Mouse (Mus musculus) spleen, postnatal 10 days (tissue): ENCODE data around the gene Fcgr1.
A peak's percentile ranks its signal among the peaks of the same experiment; 100 is the strongest.
"Not testable (repeated sequence)": the region's sequence is repeated elsewhere in the genome, so short reads cannot be mapped to it uniquely, and the experiment has no call there.

Source experiments
- DNase-seq, 2 experiments: peaks; one replicate each; pipeline ENCODE4 v3.0.0; 2021 to 2022; ENCODE audit warnings: low spot score in 2 of 2

The Fcgr1 gene

DNA sequence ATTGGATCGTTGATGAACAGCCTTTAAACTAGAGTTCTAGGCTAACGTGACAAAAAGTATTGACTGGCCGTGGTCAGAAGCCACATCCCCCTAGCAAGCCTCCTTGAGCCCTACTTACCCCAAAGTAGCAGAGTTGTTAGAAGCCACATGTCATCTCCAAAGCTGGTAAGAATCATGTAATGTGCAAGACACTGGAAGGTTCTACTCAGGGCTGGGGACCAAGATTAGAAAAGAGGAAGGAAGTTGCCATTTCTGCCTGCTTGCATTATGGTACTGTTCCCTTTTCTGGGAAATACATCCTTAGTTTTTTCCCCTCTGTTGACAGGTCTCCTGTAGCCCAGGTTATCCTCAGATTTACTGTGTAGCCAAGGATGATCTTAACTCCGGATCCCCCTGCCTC is at the start of gene Fcgr1:
Gene Fcgr1, minus strand, starts transcription at position 183 of the 400 bp plus-strand sequence.
- DNase-seq = no peak

DNA sequence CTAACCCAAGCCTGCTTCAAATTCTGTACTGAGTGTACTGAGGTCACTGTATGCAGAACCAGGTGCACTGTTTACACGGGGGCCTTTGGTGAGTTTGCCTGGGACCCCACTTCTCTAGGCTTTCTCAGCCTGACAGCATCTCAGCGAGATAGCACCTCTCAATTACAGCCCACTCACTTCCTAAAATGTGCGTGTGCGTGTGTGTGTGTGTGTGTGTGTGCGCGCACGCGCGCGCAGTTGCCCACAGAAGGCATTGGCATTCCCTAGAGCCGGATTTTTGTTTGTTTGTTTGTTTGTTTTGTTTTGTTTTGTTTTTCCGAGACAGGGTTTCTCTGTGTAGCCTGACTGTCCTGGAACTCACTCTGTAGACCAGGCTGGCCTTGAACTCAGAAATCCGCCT is 48.9 kb upstream of the Fcgr1 start:
- DNase-seq = not testable (repeated sequence)

DNA sequence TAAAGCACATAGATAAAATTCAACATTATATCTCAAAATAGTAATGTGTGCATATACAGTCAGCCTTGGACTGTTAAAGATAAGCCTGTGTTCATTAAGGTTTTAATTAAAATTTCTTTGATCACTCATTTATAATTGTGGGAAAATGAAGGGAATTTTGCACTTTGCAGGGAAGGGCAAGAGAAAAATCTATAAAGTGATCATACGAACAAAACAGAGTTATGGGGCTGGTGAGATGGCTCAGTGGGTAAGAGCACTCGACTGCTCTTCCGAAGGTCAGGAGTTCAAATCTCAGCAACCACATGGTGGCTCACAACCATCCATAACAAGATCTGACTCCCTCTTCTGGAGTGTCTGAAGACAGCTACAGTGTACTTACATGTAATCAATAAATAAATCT is 48.3 kb upstream of the Fcgr1 start:
- DNase-seq = not testable (repeated sequence)

DNA sequence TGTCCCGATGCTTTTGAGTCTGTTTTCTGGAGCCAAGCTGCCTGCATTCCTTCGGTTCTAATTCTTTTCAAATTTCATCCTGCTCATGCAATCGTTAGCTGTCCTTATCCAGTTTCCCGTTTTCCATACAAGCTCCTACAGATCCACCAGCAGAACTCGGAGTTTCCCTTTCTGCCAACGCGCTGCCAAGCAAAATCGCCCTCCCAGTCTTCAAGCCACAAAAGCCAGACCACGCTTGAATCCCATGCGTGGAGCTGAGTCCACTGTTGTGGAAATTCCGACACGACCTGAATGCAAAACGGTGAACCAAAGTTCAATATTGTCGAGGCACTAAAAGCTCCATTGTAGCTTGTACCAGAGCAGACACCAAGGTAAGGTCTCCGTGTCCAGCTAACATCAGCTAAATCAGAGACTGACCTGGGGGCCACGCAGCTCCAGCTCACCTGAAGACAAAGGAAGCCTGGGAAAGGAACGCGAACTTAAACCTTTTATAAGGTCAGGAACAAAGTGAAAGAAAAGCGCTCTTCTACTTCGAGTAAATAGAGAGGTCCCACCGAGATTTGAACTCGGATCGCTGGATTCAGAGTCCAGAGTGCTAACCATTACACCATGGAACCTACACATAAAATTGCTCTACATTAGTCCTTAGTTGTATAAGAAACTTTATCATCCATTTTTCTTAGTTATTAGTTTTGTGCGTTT is 47.0 kb upstream of the Fcgr1 start:
- DNase-seq = peak in 1 of 2 experiments; percentile 42

DNA sequence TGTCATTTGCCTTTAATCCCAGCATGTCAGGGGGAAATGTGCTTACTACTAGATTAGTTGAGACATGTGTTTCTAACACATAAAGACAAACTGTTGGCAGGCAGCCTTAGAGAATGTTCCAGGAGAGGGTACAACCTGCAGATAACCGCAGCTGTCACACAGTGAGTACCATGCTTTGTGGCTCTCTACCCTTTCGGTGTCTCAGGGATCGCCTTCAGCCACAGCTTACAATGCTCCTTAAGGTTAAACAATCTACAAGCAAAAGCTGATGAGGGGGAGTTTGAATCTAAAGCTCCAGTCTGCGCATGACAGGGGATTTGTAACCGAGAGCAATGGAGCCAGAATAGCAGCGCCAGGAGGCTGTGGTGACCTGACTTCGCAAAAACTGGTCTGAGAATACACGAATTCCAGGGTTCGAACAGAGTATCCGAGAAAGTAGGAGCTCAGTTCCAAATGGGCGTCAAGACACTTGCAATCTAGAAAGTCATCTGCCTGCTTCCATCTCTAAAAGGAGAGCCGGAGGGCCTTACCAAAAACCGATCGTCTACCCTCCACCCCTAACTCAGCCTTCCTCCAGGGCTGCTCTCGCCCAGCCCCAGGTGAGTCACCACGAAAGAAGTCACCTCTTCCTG is 45.2 kb upstream of the Fcgr1 start:
- DNase-seq = no peak

DNA sequence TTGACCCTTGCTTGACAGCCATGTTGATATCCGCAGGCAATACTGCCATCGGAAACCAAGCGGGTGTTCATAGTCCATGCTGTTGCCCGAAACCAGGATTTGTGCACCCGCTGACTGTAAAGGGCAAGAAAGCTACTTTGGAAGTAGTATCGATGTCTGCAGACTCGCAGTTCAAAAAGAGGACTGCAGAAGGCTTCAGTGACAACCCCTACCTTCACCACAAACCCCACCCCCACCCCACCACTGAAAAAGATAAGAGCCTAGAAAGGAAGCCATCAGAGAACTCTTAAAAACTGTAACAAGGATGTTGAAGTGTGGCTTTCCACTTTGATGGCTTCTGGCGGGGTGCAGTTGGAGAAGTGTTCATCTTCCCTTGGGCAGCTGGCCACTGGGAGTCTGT is 44.3 kb upstream of the Fcgr1 start:
- no peak for DNase-seq

DNA sequence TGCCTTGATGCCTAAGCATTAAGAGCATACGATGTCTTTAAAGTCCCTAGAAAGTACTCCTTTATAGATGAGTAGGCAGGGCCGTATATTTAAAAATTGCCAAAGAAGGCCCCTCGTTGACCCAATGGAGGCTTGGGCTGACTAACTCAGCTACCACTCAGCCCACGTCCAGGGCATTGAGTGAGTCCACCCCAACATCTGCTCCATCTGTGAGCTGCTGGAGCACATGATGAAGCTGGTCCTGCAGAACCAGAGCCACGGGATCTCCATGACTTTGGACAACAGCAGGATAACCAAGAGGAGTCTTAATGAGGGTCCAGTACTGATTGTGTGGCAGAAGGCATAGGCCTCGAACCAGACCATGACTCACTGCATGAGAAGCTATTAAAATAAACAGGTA is 43.5 kb upstream of the Fcgr1 start:
- no peak for DNase-seq

DNA sequence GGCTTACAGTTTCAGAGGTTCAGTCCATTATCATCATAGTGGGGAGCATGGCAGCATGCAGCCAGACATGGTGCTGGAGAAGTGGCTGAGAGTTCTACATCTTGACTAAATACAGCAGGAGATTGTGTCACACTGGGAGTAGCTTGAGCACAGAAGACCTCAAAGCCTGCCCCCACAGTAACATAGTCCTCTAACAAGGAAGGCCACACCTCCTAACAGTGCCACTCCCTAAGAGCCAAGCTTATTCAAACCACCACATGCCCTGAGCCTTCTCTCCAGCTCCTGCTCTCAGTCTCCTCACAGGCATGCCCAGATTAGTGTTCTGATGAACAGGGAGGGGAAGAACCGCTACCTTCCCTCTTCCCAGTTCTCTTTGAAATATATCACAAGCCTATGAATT is 42.9 kb upstream of the Fcgr1 start:
- no peak for DNase-seq

DNA sequence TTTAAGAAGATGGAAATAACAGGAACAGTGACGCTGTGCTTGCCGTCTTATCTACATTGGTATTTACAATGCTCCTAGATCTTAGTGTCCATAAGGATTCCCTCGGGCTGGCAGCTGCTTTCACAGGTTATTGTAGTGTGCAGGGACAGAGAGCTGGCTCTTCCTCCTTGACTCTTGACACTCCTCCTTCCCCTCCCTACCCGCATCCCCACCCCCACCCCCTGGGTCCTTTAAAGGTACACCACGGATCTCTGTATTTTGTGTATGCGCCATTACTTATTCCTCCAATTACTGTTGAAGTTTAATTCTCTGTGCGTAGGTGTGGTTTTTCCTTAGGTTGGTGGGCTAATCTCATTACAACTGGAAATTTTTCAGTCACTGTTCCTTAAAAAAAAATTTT is 41.8 kb upstream of the Fcgr1 start:
- no peak for DNase-seq

DNA sequence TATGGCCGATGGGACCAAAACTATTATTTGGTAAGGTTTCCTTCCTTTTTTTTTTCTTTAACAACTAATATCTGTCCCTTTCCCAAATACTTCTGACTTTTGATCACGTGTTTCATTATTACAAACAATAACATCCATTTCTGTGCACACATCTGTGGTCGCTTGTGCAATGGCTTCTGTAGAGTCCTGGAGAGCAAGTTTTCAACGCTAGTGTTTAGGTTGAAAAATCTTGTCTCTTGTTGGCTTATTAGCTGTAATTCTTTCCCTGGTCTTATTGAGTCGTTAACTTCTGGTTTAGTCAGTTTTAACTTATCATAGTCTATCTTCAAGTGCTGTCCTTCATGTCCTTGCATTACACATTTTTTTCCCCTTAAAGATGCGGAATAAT is 41.4 kb upstream of the Fcgr1 start:
- DNase-seq = no peak

DNA sequence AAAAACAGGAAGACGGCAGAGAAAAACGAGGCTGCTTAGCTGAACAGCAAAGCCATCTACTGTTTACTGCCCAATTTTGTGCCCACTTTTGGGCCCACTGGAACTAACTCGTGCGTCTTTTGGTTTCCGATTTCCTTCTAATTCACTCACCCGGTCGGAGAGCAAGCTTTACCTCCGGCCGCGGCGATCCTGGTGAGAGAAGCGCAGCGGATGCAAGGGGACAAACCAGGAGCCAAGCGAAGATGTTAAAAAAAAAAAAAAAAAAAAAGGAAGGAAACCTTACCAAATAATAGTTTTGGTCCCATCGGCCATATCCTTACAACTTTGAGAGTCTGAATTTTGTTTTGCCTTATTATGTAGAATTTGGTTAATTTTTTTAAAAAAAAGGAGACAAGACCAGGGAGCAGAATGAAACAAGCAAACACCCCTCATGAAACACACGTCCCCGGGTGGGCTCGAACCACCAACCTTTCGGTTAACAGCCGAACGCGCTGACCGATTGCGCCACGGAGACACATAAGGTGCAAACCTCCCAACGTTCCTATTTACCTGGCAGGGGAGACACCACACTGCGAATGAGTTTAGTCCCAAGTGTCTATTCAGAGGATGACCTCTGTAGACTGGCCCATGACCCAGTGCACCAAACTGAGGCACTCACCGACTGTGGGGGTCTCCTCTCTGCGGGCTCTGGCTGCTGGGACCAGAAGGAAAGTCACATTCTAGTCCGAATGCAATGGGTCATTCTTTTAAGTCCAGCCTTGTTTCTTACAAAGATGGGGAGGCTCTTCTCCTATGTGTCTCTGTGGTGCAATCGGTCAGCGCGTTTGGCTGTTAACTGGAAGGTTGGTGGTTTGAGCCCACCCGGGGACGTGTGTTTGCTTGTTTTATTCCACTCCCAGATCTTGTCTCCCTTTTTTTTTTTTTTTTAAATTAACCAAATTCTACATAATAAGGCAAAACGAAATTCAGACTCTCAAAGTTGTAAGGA is 40.7 kb upstream of the Fcgr1 start:
- DNase-seq = no peak

DNA sequence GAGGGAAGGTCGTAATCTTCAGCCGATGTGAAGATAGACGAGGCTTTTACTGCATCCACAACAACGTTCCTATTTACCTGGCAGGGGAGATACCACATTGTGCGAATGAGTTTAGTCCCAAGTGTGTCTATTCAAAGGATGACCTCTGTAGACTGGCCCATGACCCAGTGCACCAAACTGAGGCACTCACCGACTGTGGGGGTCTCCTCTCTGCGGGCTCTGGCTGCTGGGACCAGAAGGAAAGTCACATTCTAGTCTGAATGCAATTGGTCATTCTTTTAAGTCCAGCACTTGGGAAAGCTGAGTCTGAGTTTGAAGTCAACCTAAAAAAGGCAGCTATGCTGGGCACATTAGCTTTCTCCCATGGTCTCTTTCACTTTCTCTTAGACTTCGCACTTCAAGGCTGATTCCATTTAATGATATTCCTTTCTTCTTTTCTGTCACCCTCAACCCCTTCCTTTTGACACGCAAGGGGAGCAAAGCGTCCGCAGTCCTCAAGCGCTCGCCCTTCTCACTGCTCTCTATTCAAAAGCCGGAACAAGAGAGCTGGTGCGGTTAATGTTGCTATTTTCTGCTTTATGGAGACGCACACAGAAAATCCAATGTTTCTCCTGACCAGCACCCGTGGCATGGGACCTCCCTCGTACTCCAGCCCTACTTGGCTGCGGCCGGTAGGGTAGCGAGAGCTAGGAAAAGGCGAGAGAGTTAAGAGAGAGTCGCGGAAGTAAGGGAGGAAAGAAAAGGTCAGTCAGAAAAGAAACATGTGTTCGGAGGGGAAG is 39.8 kb upstream of the Fcgr1 start:
- no peak for DNase-seq

DNA sequence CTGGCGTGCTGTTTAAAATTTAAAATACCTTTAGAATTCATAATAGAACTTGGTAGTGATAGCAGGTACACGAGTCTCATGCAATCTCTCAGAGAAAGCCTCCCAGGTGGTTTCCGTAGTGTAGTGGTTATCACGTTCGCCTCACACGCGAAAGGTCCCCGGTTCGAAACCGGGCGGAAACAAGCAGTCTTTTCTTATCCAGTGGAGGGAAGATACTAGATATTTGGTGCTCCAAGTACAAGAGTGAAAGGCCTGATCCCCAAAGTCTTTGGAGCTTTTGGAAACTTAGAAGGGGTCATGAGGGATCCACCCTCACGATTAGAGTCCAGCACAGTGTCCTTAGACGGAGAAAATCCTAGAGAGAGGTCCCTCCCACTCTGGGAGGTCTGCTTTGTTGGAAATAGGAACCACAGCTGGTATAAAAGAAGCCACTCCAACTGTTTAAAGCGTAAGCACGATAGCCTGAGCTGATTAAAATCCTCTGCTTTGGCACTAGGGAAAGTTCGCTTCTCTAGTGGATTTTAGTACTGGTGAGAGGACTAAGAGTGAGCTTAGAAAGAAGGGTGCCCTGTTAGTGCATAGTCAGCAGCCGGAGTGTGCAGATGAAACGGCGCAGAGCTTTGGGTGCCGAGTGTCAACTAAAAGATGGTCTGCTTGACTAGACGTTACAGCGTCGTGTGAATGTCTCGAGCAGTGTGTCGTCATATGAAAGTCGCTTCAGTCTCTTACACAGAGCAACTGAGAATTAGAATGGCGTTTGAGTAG is 39.0 kb upstream of the Fcgr1 start:
- peak in 1 of 2 experiments; percentile 51 for DNase-seq

DNA sequence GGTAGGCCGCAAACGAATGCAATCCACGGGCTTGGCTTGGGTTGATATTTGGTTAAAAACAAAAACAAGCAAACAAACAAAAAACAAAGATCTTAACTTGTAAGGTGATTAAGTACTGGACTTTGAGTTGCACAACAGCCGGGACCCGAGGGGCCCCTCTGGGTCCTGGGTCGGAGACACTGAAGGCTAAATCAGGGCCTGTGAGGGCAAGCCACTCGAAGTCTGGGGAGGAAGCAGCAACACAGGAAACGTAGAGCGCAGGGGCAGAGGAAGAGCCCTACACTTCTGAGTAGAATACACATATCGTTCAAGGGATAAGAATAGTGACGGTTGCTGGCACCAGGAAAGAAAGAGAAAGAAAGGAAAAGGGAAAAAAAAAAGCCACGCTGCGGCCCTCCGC is 38.2 kb upstream of the Fcgr1 start:
- DNase-seq = no peak

DNA sequence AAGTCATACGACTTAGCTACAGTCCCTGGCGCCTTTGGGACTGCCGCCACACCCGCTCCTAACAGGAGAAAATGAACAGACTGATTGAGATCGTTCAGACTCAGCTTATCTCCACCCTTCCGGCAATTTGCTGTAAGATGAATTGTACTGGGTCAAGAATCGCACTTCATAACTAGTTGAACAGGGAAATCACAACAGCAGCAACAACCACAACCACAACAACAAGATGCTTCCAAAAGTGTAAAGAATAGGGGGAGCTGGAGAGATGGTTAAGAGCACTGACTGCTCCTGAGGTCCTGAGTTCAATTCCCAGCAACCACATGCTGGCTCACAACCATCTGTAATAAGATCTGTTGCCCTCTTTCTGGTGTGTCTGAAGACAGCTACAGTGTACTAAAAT is 37.7 kb upstream of the Fcgr1 start:
- DNase-seq = no peak

DNA sequence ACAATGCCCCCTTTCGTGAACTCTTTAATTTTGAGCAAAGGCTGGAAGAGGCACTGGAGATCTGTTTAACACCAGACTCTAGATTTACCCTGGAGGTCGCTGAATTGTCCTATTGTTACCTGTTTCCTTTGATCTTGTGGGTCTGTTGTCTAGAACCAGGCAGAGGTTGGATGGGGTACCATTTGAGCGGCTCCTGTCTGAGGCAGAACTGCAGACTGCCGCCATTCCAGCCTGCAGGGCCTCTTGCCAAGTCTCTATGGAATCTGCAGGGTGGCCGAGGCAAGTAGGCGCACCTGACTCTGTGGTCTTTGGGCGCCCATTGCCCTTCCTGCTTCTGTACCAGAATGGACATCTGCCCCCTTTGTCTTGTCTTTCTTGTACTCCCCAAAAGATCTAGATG is 36.8 kb upstream of the Fcgr1 start:
- no peak for DNase-seq

DNA sequence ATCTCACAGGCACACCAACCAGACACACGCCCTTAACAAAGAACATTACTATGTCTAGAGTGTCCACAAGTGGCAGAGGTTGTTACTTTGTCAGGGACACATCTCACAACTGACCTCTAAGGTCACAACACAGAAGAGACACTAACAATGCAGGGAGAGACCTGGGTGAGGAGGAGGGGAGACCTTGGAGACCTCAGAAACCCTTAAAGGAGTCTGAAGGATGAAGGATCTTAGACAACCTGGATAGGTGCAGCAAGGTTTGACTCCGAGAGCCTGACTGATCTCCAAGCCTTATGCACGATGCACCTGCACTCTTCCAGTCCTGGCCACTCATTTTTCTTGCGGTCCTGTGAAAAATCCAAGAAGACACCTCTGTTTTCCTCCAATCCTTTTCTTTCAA is 36.4 kb upstream of the Fcgr1 start:
- no peak for DNase-seq

DNA sequence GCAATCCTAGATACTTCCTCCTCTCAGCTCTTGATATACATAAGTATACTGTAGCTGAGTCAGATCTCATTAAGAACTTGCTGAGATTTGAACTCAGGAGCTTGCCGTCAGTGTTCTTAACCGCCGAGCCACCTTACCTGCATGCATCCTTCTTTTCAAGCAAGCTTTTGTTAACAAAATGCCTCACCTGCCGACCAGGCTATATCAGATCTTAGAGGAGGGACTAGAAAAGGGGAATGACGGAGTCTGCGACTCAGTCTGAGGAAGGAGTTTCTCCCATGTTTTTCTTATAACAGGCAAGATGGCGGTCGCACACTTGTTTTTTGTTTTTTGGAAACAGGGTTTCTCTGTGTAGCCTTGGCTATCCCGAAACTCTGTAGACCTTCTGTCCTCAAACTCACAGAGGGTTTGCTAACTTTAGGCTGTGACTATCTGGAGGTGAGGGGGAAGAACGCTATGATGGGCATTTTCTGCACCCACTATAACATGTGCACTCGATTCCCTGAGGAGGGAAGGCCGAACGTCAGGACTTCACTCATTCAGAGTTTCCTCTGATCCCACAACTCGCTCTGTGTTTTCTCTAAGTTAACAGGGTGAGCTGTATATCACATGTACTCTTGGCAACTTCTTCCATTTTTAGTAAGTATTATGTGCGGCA is 35.1 kb upstream of the Fcgr1 start:
- no peak for DNase-seq

DNA sequence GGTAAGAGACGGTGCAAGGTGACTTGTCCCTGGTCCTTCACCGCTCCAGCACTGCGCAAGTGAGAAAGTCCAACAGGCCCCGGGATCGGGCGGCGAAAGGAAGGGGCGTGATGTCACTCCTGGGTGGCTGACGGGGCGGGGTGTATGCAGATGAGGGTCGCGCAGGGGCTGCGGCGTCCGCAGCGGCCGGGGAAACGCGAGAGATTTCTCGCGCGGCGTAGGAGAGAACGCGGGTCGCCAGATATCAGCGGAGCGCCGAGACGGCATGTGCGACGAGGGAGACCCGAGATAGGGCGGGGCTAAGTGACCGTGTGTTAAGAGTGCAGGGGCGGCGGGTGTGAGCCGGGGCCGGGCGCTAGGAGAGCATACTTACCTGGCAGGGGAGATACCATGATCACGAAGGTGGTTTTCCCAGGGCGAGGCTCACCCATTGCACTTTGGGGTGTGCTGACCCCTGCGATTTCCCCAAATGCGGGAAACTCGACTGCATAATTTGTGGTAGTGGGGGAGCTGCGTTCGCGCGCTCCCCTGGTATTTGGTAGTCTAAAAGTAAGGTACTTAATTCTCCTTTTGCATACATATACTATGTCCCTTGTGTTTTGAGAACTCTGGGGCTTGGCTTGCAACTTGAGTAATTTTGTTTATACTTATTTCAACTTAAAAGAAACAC is 34.4 kb upstream of the Fcgr1 start:
- peak in 1 of 2 experiments; percentile 46 for DNase-seq

DNA sequence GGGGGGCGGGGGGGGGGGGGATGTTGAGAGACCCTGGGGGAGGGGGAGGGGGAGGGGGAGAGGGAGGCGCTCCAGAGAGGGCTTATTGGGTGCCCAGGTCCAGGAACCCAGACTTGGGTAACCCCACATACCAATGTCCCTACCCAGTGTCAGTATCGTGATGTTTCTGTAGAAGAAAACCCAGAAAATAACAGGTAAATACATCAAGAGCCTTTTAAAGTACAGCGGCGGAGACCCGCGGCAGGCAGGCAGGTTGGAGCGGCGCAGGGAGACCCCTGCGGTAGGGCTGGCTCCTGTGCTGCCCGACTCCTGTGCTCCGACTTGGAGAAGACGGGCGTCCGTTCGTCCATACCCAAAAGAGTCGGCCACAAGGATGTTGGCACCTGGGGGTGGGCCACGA is 33.9 kb upstream of the Fcgr1 start:
- DNase-seq = no peak
